Mouse (Mus musculus): Measurements from ENCODE around the gene Snip1. TPM values are rescaled to one million over a fixed set of nuclear protein-coding genes. Genes with fewer than 3 reads are reported as not detected.

The Snip1 gene
- total and polyA plus RNA-seq, 3 experiments, result 23.5 to 46.6 (median 25.8) TPM

DNA sequence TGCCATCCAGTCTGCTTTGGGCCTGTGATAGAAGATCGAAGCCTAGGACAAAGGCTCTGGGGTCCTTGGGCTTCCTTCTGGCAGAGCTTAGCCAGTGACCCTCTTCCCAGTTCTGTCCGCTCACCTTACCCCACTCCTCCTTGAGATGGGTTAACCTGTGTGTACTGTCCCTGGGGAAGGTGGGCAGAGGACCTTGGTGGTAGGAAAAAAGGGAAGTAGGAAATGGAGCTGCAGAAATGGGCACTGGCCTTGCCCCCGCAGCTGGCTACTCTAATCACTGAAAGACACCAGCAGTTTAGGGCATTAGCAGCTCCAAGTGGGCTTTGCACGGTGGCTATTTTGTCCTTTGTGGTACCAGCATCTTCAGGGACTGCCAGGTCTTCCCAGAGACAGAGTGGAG is 48.6 kb downstream of the Snip1 start:
- no peak for DNase-seq (ENCODE audit: extremely low read depth)
- H3K79me2 ChIP-seq (replicated peaks; ENCODE audit: control insufficient read depth, extremely low read depth, insufficient read depth, poor library complexity, severe bottlenecking), result no peaks in the 10 kb centered on the region
- H3K36me3 ChIP-seq (replicated peaks in 1 of 2; ENCODE audit: control insufficient read depth in 1 of 2, insufficient read depth in 1 of 2, low read length in 1 of 2), result peaks cover 20 to 50% of the 10 kb centered on the region in 2 experiments
- no peaks in the 10 kb centered on the region for H3K9me3 ChIP-seq (replicated peaks; ENCODE audit: low read length)
- in situ Hi-C loops (cut with MboI; ENCODE audit: low pct_ligation_motif_present, low pct_unique_long_range_greater_than_20kb, low sequenced_read_pairs) (no loop called here), dilution Hi-C loops (cut with MboI; ENCODE audit: extremely low pct_ligation_motif_present, extremely low pct_unique_long_range_greater_than_20kb, low sequenced_read_pairs) (no loop called here)
- H3K9ac ChIP-seq (ENCODE audit: insufficient read depth, low read depth), result peak overlapping the region; percentile 30; the same call in 1 of the 2 replicates
- peaks cover 35 to 61% of the 10 kb centered on the region in 2 experiments for H3K4me1 ChIP-seq (ENCODE audit: control insufficient read depth in 1 of 2, insufficient read depth in 2 of 2)
- H3K4me2 ChIP-seq (ENCODE audit: insufficient read depth, low read depth, poor library complexity, severe bottlenecking), result no peak overlapping the region; the same call in 1 of the 2 replicates
- no peaks in the 10 kb centered on the region for H3K27me3 ChIP-seq (replicated peaks)
- peak overlapping the region in 1 of 3 experiments; percentile 21 for H3K4me3 ChIP-seq (replicated peaks in 1 of 3; ENCODE audit: low read depth in 2 of 3, low read length in 2 of 3, poor library complexity in 1 of 3)
- H3K27ac ChIP-seq (ENCODE audit: insufficient read depth, low read depth), result peak overlapping the region; percentile 68
- peak; percentile 2; the same call in 1 of the 2 replicates for TF ChIP-seq NRF1 (IDR thresholded peaks at IDR 0.05; ENCODE audit: low read depth, low read length)
- TF ChIP-seq PAX5 (IDR thresholded peaks at IDR 0.05; ENCODE audit: low read length), result no peak

- in situ Hi-C loops (cut with MboI; ENCODE audit: low pct_ligation_motif_present, low pct_unique_long_range_greater_than_20kb, low sequenced_read_pairs) (no loop called here), dilution Hi-C loops (cut with MboI; ENCODE audit: extremely low pct_ligation_motif_present, extremely low pct_unique_long_range_greater_than_20kb, low sequenced_read_pairs) (no loop called here)
- TF ChIP-seq SMC3 (IDR thresholded peaks at IDR 0.05; ENCODE audit: low read depth, low read length) (no peak), MAX (IDR thresholded peaks at IDR 0.05; ENCODE audit: low read length) (no peak), POLR2A (IDR thresholded peaks at IDR 0.05; ENCODE audit: low read depth, low read length) (no peak), ZNF384 (IDR thresholded peaks at IDR 0.05; ENCODE audit: low read depth, low read length) (no peak), CHD1 (IDR thresholded peaks at IDR 0.05; ENCODE audit: low read depth, low read length) (no peak), NELFE (IDR thresholded peaks at IDR 0.05; ENCODE audit: low read depth, low read length) (no peak), NRF1 (IDR thresholded peaks at IDR 0.05; ENCODE audit: low read depth, low read length) (no peak), KAT2A (IDR thresholded peaks at IDR 0.05; ENCODE audit: insufficient replicate concordance, low read length) (no peak), GABPA (IDR thresholded peaks at IDR 0.05; ENCODE audit: insufficient replicate concordance, low read depth, low read length) (no peak), CTCF (conservative IDR thresholded peaks at IDR 0.05 in 1 of 2, IDR thresholded peaks at IDR 0.05 in 1 of 2; ENCODE audit: low read depth in 2 of 2, low read length in 2 of 2) (no peak), ZC3H11A (IDR thresholded peaks at IDR 0.05; ENCODE audit: low read depth, low read length) (no peak), ETS1 (conservative IDR thresholded peaks at IDR 0.05; ENCODE audit: low read depth, low read length) (no peak)
- Histone ChIP-seq H3K27me3 (replicated peaks) (no peaks in the 10 kb centered on the region), H3K9me3 (replicated peaks; ENCODE audit: low read length) (no peaks in the 10 kb centered on the region), H3K4me1 (ENCODE audit: control insufficient read depth in 1 of 2, insufficient read depth in 2 of 2) (peaks cover 35 to 67% of the 10 kb centered on the region in 2 experiments), H3K9ac (ENCODE audit: insufficient read depth, low read depth) (no peak overlapping the region), H3K4me2 (ENCODE audit: insufficient read depth, low read depth, poor library complexity, severe bottlenecking) (no peak overlapping the region), H3K79me2 (replicated peaks; ENCODE audit: control insufficient read depth, extremely low read depth, insufficient read depth, poor library complexity, severe bottlenecking) (no peaks in the 10 kb centered on the region), H3K27ac (ENCODE audit: insufficient read depth, low read depth) (peak overlapping the region; percentile 86), H3K4me3 (replicated peaks in 1 of 3; ENCODE audit: low read depth in 2 of 3, low read length in 2 of 3, poor library complexity in 1 of 3) (no peak overlapping the region), H3K36me3 (replicated peaks in 1 of 2; ENCODE audit: control insufficient read depth in 1 of 2, insufficient read depth in 1 of 2, low read length in 1 of 2) (peaks cover 23 to 51% of the 10 kb centered on the region in 2 experiments)
- no peak for DNase-seq (ENCODE audit: extremely low read depth)
These were observed 49.2 kb downstream of the Snip1 start for GRCm38 (mm10) chr4:125115710-125116089.

All from CH12.LX (cell line).